Mouse (Mus musculus): Measurements from ENCODE around the gene Proser2.

GRCm38 (mm10) chr2:6097113-6097716, 32.8 kb downstream of the Proser2 start:
- TF ChIP-seq CTCF (IDR thresholded peaks at IDR 0.05; ENCODE audit: low read depth) (no peak), EP300 (optimal IDR thresholded peaks at IDR 0.05) (no peak)

Measured in stomach, postnatal 0 days (tissue).